Mouse (Mus musculus) neural tube, embryonic 15.5 days (tissue): ENCODE measurements around the gene Zfp729b. TPM values are rescaled to one million over a fixed set of nuclear protein-coding genes. Genes with fewer than 3 reads are reported as not detected.
A peak's percentile ranks its signal among the peaks of the same experiment; 100 is the strongest.

Source experiments
- ATAC-seq: fragments of 200-750 bp; cut with Nextera tagmentation; 2 replicates; pipeline ENCODE4 v1.8.0; 2017; ENCODE audit warnings: mild to moderate bottlenecking, moderate TSS enrichment, moderate library complexity; ENCODE audit not compliant: low FRiP score
- H3K27ac ChIP-seq: fragments of 300-500 bp; sonication (generic); replicated peaks from 2 replicates; pipeline ENCODE4 v1.5.1; 2015; ENCODE audit warnings: mild to moderate bottlenecking, inconsistent platforms
- H3K27me3 ChIP-seq: fragments of 300-500 bp; sonication (generic); replicated peaks from 2 replicates; pipeline ENCODE4 v1.6.1; 2015; ENCODE audit warnings: inconsistent platforms
- H3K36me3 ChIP-seq: fragments of 300-500 bp; sonication (generic); 2 replicates; pipeline ENCODE4 v1.6.1; 2015; ENCODE audit warnings: inconsistent platforms
- H3K4me1 ChIP-seq: fragments of 300-500 bp; sonication (generic); 2 replicates; pipeline ENCODE4 v1.6.1; 2015; ENCODE audit warnings: inconsistent platforms
- H3K4me2 ChIP-seq: fragments of 300-500 bp; sonication (generic); 2 replicates; pipeline ENCODE4 v1.6.1; 2015; ENCODE audit warnings: inconsistent platforms, mild to moderate bottlenecking, moderate library complexity
- H3K4me3 ChIP-seq: fragments of 300-500 bp; sonication (generic); replicated peaks from 2 replicates; pipeline ENCODE4 v1.5.1; 2015; ENCODE audit warnings: mild to moderate bottlenecking, inconsistent platforms
- H3K9ac ChIP-seq: fragments of 300-500 bp; sonication (generic); replicated peaks from 2 replicates; pipeline ENCODE4 v1.6.1; 2015; ENCODE audit warnings: mild to moderate bottlenecking, inconsistent platforms
- H3K9me3 ChIP-seq: fragments of 300-500 bp; sonication (generic); replicated peaks from 2 replicates; pipeline ENCODE4 v1.6.1; 2016; ENCODE audit warnings: inconsistent platforms
- WGBS: fragments of 180-500 bp; shearing (Covaris S2); methylation state at CpG from one replicate; pipeline ENCODE4 v1.1.7; 2015; ENCODE audit warnings: mixed read lengths; 5-methylcytosine and 5-hydroxymethylcytosine counted together
- polyA plus RNA-seq: library from polyadenylated mRNA; unstranded; fragments of >200 nt; fragmentation: Nextera tagmentation; extraction: Ambion mirVana; gene quantifications from 2 replicates; pipeline ENCODE4 v1.2.1, GENCODE M21; 2015

Gene Zfp729b
- 4.8 and 4.9 TPM in 2 replicates for polyA plus RNA-seq

- peak within 1 kb of the TSS; percentile 82 for H3K27ac ChIP-seq
- WGBS: 3% methylated on average over 20 of the region's 20 CpGs
- H3K9me3 ChIP-seq: no peaks in the 10 kb centered on the region
- peak; percentile 98 for ATAC-seq
- peak within 1 kb of the TSS; percentile 60 for H3K4me2 ChIP-seq
- peak within 1 kb of the TSS; percentile 82 for H3K4me3 ChIP-seq
- H3K27me3 ChIP-seq: no peaks in the 10 kb centered on the region
- H3K4me1 ChIP-seq: peaks cover 8% of the 10 kb centered on the region
- H3K36me3 ChIP-seq: no peaks in the 10 kb centered on the region; the same call in 1 of the 2 replicates
- peak within 1 kb of the TSS; percentile 76 for H3K9ac ChIP-seq
Observed at GRCm38 (mm10) chr13:67609066-67609876, at the start of gene Zfp729b. Gene Zfp729b (minus strand): TSS chr13:67609707.

- no peak overlapping the region for H3K9ac ChIP-seq
- WGBS: 40% methylated on average over 3 of the region's 3 CpGs
- no peak overlapping the region for H3K4me3 ChIP-seq
- H3K4me2 ChIP-seq: no peak overlapping the region
- no peaks in the 10 kb centered on the region for H3K9me3 ChIP-seq
- no peaks in the 10 kb centered on the region for H3K27me3 ChIP-seq
- H3K27ac ChIP-seq: no peak overlapping the region
- H3K36me3 ChIP-seq: no peaks in the 10 kb centered on the region
- no peak for ATAC-seq
- H3K4me1 ChIP-seq: no peaks in the 10 kb centered on the region
Observed at GRCm38 (mm10) chr13:67652496-67652895, 43.0 kb upstream of the Zfp729b start.

GRCm38 (mm10) chr13:67637294-67638007, 27.9 kb upstream of the Zfp729b start, which contains the start of the genes Gm49345 and Zfp729a:
Gene Gm49345 (minus strand): TSS chr13:67637769.
Gene Zfp729a (minus strand): TSS chr13:67637791.
- under 1% methylated on average over 19 of the region's 19 CpGs for WGBS
- no peaks in the 10 kb centered on the region for H3K9me3 ChIP-seq
- H3K9ac ChIP-seq: peak within 1 kb of the TSS; percentile 76
- H3K36me3 ChIP-seq: no peaks in the 10 kb centered on the region
- H3K27me3 ChIP-seq: no peaks in the 10 kb centered on the region
- ATAC-seq: peak; percentile 99
- H3K4me1 ChIP-seq: peaks cover 9% of the 10 kb centered on the region
- H3K27ac ChIP-seq: peak within 1 kb of the TSS; percentile 70
- peak within 1 kb of the TSS; percentile 73 for H3K4me3 ChIP-seq
- H3K4me2 ChIP-seq: peak within 1 kb of the TSS; percentile 66

GRCm38 (mm10) chr13:67610108-67610507, 601 bp upstream of the Zfp729b start:
- no peak overlapping the region for H3K9ac ChIP-seq
- no peaks in the 10 kb centered on the region for H3K27me3 ChIP-seq
- WGBS: 92% methylated on average over 4 of the region's 4 CpGs
- H3K36me3 ChIP-seq: no peaks in the 10 kb centered on the region; the same call in 1 of the 2 replicates
- no peak for ATAC-seq
- H3K4me3 ChIP-seq: no peak overlapping the region
- no peaks in the 10 kb centered on the region for H3K9me3 ChIP-seq
- H3K27ac ChIP-seq: no peak overlapping the region
- H3K4me2 ChIP-seq: peak overlapping the region; percentile 60
- peaks cover 8% of the 10 kb centered on the region for H3K4me1 ChIP-seq

- no peak for ATAC-seq
- no peak overlapping the region for H3K4me2 ChIP-seq
- no peaks in the 10 kb centered on the region for H3K36me3 ChIP-seq
- H3K9ac ChIP-seq: no peak overlapping the region
- no peak overlapping the region for H3K4me3 ChIP-seq
- no peak overlapping the region for H3K27ac ChIP-seq
- no peaks in the 10 kb centered on the region for H3K9me3 ChIP-seq
- no peaks in the 10 kb centered on the region for H3K27me3 ChIP-seq
- 77% methylated on average over 5 of the region's 5 CpGs for WGBS
- no peaks in the 10 kb centered on the region for H3K4me1 ChIP-seq
Observed at GRCm38 (mm10) chr13:67572591-67573189, 36.8 kb downstream of the Zfp729b start.

GRCm38 (mm10) chr13:67553730-67554129, 55.8 kb downstream of the Zfp729b start, which contains the start of gene Zfp748:
Gene Zfp748 (minus strand): TSS chr13:67553830.
- no peaks in the 10 kb centered on the region for H3K36me3 ChIP-seq
- peak within 1 kb of the TSS; percentile 69 for H3K4me2 ChIP-seq
- 84% methylated on average over 4 of the region's 4 CpGs for WGBS
- ATAC-seq: peak; percentile 12; the same call in 1 of the 2 replicates
- H3K9ac ChIP-seq: peak within 1 kb of the TSS; percentile 76
- peaks cover 16% of the 10 kb centered on the region for H3K4me1 ChIP-seq
- H3K9me3 ChIP-seq: no peaks in the 10 kb centered on the region
- H3K4me3 ChIP-seq: peak within 1 kb of the TSS; percentile 74
- no peaks in the 10 kb centered on the region for H3K27me3 ChIP-seq
- H3K27ac ChIP-seq: peak within 1 kb of the TSS; percentile 85

GRCm38 (mm10) chr13:67552505-67553346, 56.8 kb downstream of the Zfp729b start:
- Histone ChIP-seq H3K9ac (peak overlapping the region; percentile 76), H3K27ac (peak overlapping the region; percentile 85), H3K4me2 (peak overlapping the region; percentile 69), H3K4me1 (peaks cover 16% of the 10 kb centered on the region), H3K36me3 (no peaks in the 10 kb centered on the region), H3K9me3 (no peaks in the 10 kb centered on the region), H3K27me3 (no peaks in the 10 kb centered on the region), H3K4me3 (peak overlapping the region; percentile 74)
- ATAC-seq: peak; percentile 99
- WGBS: under 1% methylated on average over 44 of the region's 44 CpGs

- H3K9me3 ChIP-seq: no peaks in the 10 kb centered on the region
- H3K4me2 ChIP-seq: no peak overlapping the region
- H3K4me1 ChIP-seq: no peaks in the 10 kb centered on the region
- no peak overlapping the region for H3K27ac ChIP-seq
- no peak overlapping the region for H3K9ac ChIP-seq
- H3K36me3 ChIP-seq: peaks cover 42% of the 10 kb centered on the region
- WGBS: 73% methylated on average over 1 of the region's 1 CpGs
- ATAC-seq: no peak
- no peak overlapping the region for H3K4me3 ChIP-seq
- H3K27me3 ChIP-seq: no peaks in the 10 kb centered on the region
Observed at GRCm38 (mm10) chr13:67545941-67546340, 63.6 kb downstream of the Zfp729b start.

Other genes with a start within 250 kb of the Zfp729b start
- gene Gm28044, start 249.2 kb downstream of the Zfp729b start, polyA plus RNA-seq: not detected in 2 replicates
- 0.56 and 0.77 TPM in 2 replicates for gene Zfp953, start 249.1 kb downstream of the Zfp729b start, polyA plus RNA-seq
- 0.27 TPM in 1 of 2 replicates, not detected in the other for gene Gm28041, start 234.0 kb downstream of the Zfp729b start, polyA plus RNA-seq
- gene Zfp456, start 233.9 kb downstream of the Zfp729b start, polyA plus RNA-seq: 0.65 and 1.1 TPM in 2 replicates
- gene Zfp429, start 209.9 kb downstream of the Zfp729b start, polyA plus RNA-seq: 4.0 and 5.5 TPM in 2 replicates
- 0.50 and 1.6 TPM in 2 replicates for gene Zfp459, start 188.3 kb downstream of the Zfp729b start, polyA plus RNA-seq
- gene Zfp874a, start 158.1 kb downstream of the Zfp729b start, polyA plus RNA-seq: 5.1 and 7.6 TPM in 2 replicates
- 2.5 and 3.7 TPM in 2 replicates for gene Zfp874b, start 125.4 kb downstream of the Zfp729b start, polyA plus RNA-seq
- 10.4 and 11.2 TPM in 2 replicates for gene Zfp58, start 109.2 kb downstream of the Zfp729b start, polyA plus RNA-seq
- not detected in 2 replicates for gene Gm26965, start 83.6 kb downstream of the Zfp729b start, polyA plus RNA-seq
- gene Zfp87, start 83.5 kb downstream of the Zfp729b start, polyA plus RNA-seq: 30.4 and 37.0 TPM in 2 replicates
- 13.1 and 13.2 TPM in 2 replicates for gene Zfp748, start 55.9 kb downstream of the Zfp729b start, polyA plus RNA-seq
- gene Gm49345, start 28.1 kb upstream of the Zfp729b start, polyA plus RNA-seq: not detected in 2 replicates
- gene Zfp729a, start 28.1 kb upstream of the Zfp729b start, polyA plus RNA-seq: 2.9 and 3.4 TPM in 2 replicates
- gene Zfp738, start 77.4 kb upstream of the Zfp729b start, polyA plus RNA-seq: 12.8 and 13.3 TPM in 2 replicates
- 8.2 and 8.5 TPM in 2 replicates for gene Zfp65, start 119.5 kb upstream of the Zfp729b start, polyA plus RNA-seq
- gene Zfp85, start 145.5 kb upstream of the Zfp729b start, polyA plus RNA-seq: 6.5 and 8.1 TPM in 2 replicates
- 3.6 and 3.7 TPM in 2 replicates for gene Zfp493, start 170.0 kb upstream of the Zfp729b start, polyA plus RNA-seq
- gene Zfp273, start 204.0 kb upstream of the Zfp729b start, polyA plus RNA-seq: 12.7 and 13.2 TPM in 2 replicates
- gene Gm10037, start 221.4 kb upstream of the Zfp729b start, polyA plus RNA-seq: 5.8 and 7.2 TPM in 2 replicates